Mouse (Mus musculus): ENCODE results near the gene Aatk. TPM values are rescaled to one million over a fixed set of nuclear protein-coding genes. Genes with fewer than 3 reads are reported as not detected.
A peak's percentile ranks its signal among the peaks of the same experiment; 100 is the strongest.

Aatk gene
- polyA plus RNA-seq, 2 experiments from 2014 or later, result not detected

DNA sequence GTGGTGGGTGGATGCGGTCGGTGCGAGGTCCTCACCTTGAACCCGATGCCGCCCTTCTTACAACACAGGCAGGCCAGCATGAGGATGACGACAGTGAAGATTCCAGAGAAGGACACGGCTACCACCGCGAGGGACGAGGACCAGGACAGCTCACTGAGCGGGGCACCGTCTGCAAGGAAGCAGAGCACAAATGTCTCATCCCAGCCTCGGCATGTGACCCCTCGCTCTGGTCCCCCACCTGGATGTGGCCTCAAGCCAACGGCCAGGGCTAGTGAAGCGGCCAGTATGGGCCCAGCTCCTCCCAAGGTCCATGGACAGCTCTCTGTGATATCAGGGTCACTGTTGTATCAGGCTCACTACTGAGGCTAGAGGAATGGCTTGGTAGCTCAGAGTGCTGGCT is 25.6 kb downstream of the Aatk start:
- no peak for ATAC-seq

DNA sequence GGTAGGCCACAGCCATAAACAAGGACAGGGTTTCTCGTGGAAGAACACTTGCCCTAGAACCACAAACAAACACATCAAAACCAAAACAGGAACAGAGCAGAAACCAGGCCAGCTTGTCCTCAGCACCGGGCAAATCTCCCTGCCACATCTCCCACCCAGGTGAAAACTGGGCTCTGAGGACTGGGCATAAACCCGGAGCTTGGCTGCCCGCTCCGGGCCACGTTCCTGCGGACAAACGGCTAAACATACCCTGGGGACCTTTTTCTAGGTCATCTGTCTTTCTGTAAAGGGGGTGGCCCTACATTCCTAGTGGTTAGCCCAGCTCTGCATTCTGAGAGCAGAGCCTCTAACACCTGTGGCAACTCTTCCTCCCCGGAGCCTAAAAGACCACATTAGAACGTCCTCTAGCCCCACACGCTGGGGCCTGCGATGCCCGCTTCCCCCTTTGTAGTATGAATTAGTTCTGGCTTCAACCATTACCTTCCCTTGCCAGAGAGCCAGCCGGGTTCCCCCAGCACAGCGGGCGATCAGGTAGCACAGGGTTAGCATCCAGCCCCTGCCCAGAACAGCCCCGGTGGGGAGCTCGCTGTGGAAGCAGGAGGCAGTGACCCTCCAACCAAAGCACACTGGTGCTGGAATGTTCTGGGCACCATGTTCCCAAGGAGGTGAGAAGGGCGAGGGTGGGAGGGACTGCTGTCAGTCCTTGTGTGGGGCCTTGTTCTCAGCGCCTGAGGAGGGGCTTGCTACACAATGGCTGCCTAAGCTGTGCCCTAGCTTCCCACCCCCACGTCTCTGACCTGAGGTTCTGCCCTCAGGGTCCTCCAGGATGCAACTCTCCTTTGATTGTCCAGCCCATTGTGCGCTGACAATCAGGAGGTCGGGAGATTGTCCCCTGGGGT is 27.2 kb downstream of the Aatk start:
- no peak for ATAC-seq

DNA sequence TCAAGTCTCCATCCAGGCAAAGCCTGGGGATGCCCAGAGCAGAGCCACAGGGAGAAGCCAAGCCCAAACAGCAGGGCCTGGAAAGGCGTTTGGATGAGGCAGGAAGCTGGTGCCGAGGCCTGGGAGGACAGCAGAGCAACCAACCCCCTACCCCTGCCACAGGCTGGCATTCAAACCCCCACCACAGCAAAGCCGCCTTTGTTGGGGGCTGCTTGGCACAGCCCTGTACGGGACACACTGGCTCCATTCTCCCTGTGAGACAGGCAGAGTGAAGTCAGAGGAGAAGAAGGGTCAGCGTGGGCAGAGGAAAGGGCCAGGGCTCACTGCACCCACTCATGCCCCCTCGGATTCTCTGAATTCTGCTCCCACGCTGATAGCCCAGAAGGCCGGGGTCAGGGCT is 30.0 kb downstream of the Aatk start:
- no peak for ATAC-seq

DNA sequence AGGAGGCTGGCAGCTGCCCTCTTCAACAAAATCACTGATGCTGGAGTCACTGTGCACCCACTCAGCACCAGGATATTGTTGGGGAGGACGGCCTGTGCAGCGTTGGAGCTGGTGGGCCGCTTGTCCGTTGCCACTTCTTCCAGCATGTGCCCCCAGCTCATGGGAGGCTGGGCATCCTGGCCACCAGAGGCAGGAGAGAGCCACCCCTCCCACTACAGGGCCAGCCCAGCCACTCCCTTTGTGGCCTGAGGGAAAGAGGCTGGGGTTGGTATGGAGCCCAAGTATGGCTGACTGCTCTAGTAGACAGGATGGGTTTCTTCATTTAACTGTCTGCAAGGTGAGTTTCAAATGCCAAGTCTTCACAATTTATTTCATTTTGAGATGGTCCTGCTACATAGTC is 32.2 kb downstream of the Aatk start:
- no peak for ATAC-seq

DNA sequence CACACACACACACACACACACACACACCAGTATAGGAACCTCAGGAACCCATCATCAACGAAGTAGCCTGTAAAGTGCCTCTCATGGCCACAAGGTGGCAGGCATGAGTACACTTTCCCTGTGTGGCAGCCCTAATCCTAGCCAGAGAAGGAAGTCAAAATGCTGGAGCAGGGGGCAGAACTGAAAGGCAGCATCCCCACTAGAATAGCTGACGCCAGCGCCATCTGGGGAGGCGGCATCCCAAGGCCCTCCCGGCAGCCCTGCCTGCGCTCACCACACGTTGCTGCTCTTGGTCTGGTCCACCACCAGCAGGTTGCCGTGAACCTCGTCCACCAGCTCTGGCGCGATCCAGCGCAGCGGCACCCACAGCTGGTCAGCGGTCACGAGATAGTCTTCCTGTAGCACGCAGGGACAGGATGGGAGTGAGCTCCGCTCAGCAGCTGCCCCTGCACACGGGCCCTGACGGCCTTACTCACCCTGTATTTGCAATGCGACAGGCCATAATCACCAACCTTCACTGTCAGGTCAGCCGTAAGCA is 33.7 kb downstream of the Aatk start:
- peak; percentile 63 for ATAC-seq

DNA sequence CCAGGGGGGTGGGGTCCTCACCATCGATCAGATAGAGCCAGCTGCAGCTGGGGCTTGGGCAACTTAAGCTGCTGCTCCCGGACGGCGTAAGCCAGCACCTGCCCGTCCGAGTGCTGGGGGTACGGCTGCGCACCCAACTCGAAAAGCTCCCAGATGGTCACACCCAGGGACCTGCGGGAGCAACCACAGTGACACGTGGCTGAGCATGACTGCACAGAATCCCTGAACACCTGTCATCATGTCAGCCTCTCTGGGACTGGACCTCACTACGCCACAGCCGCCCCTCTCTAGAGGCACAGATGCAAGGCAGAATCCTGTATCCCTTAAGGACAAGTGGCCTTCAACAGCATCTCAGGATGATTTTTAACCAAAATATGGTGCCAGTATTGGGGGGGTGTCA is 34.3 kb downstream of the Aatk start:
- ATAC-seq, result no peak

DNA sequence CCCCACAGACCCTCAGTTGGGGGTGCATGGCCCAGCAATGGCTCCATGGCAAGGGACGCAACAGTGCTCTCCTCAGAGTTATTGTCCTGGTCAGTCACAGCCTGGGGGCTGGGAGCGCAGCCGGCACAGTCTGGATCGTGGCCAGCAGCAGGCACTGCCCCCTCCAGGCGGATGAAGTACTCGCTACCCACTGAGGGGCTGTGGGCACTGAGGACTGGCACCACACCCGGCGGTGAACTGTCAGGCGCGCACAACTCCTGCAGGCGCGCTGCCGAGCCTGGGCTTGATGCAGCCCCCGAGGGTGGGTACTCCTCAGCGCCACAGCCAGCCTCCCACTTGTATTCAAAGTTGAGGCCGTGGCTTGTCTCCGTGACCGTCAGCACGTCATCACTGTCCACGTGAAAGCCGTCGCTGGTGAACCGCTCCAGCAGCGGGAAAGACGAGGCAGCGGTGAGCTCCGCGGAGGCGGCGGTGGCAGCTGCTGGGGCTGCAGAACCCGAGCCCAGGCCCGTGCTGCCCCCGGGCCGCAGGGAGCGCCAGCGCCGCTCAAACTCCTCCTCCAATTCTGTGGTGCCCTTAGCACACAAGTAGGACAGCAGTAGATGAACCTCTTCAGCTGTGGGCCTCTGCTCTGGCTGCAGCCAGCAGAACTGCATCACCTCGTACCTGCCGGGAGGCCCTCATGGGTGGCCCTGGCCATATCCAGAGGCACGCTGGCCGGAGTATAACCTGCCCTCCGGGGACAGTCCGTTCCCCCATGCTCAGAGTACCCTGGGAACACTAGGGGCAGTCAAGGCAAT is 35.0 kb downstream of the Aatk start:
- no peak for ATAC-seq

DNA sequence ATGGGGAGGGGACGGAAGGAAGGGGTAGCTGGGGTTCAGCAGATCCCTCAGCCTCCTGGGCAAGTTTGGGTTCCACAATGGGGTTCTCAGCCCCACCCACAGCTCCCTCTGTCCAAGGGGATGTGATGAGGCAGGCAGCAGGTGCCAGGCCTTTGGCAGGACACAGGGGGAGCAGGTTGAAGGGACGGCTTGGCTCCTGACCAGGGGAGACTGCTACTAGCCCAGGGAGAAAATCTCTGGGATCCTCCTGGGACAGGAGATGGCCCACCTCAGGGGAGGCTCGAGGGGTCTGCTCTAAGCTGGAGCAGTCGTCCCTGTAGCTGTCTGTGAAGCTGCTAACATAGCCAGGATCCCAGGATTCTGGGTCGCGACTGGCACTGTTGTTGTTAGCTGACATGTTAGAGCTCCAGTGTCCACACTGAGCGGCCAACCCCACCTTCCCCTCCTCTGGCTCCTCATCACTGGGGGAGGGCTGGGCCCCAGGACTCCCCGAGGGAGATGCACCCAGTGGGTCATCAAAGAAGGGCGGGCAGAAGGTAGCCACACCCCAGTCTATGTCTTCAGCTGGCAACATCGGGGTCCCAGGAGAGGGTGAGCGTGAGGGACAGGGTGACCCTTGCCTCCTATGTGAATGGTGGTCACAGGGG is 35.7 kb downstream of the Aatk start:
- ATAC-seq, result no peak

DNA sequence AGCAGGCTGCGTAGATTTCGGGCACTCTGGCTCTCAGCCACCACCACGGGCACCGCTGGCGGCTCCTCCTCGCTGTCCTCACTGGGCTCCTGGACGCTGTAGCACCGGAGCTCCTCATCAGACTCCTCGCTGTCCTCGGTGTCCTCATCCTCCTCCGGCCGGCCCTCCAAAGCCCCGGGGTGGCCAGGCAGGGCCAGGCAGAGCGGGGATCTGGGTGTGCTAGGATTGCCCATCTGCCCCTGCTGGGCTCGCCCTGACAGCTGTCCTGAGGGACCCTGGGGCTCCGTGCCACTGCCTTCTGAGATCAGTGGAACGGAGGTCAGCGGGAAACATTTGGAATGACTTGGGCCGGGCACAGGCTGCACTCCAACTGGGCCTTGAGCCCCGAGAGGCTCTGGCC is 37.0 kb downstream of the Aatk start:
- no peak for ATAC-seq

DNA sequence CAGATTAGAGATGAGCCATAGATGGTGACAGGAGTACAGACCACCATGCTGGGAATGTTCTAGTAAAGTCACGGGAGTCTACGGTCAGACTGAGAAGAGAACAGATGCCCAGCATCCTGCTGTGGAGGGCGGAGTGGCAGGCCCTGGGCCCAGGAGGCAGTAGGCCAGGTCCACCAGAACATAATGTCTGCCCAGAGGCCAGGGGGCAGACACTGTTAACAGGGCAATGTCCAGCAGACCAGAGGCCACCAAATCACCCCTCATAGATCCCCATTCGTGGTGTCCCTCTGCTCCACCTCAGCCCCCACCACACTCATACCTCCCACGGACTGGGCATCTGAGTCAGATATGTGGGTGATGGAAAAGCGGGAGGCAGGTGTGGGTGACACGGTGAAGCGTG is 38.0 kb downstream of the Aatk start:
- ATAC-seq, result no peak

DNA sequence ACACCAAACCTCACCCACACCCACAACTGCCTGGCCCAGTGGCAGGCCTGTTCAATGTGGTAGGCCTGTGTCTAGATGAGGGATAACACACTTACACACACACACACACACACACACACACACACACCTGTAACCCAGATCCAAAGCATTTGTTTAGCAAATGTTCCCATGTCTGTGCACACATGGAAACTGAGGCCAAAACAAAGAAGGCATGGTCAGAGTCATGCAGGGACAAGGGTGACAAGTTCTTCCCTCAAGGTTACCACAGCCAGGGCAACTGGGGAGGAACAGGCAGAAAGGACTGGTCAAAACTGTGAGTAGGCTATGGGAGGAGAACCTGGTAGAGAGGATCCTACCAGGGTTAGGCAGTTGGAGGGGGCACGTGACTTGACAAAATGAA is 38.5 kb downstream of the Aatk start:
- no peak for ATAC-seq

DNA sequence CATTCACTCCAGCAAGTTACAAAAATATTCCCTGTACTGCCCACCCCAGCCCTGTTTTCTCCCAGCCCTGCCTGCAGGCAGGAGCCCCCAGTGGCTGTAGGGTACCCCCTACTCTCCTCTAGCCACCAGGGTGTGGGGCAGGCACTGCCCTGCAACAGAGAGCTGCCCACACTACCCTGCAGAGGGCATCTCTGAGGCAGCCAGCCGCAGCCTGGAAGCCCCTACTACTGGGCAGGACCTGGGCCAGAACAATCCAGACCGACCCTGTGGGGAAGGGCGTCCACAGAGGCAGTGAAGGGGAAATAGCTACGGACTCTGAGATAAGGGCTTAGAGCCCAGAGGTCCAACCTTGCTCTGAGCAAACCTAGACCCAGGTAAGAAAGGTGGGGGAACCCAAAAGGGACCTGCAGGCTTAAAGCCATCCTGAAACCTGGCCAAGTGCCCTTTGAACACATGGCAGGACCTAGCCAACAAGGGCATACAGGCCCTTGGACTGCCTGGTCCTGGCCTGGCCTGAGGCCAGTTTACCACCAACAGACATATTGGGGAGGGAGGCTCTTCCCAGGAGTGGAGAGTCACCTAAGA is 39.4 kb downstream of the Aatk start:
- no peak for ATAC-seq

DNA sequence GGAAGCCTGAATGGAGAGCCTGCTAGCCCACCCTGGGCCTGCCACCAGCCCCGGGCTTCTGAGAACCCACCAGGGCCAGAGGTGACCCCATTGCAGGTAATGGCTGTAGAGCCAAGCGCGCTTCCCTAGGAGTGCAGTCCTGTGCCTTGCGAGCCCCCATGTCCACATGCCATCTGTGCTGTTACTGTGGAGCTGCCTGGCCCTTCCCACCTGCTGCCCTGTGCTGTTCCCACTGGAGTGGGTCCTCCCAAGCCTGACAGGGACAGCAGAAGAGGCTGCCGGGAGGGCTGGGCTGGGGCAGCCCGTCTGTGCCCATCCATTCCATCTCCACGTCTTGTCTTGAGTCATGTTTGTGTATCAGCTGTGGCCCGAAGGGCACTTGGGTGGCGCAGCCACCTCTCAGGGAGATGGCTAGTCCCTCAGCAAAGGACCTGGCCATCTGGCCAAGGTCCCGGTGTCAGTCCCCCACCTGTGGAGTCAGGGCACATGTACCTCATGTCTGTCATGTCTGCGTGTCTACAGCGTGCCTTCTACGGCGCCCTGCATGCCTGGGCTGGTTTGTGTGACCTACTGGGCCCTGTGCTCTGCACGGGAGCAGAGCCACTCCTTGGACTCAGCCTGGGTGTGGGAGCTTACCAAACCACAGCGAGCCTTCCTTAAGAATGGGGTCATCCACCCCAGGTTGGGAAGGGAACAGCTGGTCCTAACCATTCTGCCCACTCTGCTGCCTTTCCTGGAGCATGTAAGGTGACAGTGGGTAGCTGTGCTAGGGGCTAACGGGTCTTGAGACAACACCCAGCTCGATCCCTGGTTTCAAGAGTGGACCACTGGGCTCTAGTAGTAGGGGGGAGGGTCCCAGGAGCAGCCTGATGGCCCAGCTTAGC is 41.3 kb downstream of the Aatk start:
- no peak for ATAC-seq

DNA sequence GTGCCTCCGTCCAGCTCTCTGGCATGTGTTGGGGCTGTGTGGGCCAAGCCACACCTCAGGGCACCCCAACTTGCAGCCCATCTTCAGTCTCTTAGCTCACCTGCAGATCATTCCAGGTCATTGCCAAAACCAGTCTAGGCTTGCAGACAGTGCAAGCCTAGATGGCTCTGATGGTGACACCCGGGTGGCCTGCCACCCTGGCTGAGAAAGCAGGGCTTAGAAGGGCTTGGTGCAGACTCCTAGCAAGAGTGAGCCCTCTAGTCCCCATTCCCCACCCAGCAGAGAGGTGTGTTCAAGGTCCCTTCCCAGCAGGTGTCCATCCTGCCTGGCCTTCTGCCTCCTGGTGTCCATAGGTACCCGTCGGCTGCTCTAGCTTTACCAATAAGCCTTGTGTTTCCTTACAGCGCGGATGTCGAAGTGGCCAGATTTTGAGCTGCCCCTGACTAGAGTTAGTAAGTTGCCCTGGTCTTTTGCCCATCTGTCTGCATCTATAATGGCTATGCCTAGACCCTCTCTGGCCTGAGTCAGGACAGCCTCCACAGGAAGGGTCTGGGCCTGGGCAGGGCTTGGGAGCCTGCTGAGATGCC is 44.2 kb downstream of the Aatk start:
- ATAC-seq, result no peak

DNA sequence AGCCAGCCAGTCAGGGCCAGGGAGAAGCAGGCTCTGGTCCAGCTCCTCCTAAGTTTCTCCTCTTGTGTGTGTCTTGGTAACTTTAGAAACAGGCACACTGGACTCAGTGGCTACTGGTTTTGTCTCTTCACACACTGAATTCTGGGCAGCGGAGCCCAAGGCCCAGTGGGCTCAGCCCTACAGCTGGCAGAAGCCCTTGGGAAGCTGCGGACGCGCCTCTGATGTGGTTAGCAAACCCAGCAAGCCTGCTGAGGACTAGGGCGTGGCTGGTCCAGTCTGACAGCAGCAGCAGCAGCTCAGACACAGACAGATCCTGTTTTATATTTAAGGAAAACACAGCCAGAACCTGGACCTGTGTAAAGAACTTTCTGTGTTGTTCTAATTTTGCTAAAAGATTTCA is 44.9 kb downstream of the Aatk start:
- ATAC-seq, result no peak

DNA sequence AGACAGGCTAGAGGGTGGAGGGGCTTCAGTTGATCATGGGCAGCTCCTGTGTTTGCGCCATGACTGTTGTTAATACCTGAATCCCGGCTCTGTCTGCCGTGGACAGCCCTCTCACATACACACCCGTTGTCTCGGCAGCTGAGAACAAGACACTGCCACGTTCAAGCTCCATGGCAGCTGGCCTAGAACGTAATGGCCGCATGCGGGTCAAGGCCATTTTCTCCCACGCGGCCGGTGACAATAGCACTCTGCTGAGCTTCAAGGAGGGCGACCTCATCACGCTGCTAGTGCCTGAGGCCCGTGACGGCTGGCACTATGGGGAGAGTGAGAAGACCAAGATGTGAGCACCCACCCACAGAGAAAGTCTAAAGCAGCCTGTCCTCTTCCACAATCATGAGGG is 49.6 kb downstream of the Aatk start:
- no peak for ATAC-seq

DNA sequence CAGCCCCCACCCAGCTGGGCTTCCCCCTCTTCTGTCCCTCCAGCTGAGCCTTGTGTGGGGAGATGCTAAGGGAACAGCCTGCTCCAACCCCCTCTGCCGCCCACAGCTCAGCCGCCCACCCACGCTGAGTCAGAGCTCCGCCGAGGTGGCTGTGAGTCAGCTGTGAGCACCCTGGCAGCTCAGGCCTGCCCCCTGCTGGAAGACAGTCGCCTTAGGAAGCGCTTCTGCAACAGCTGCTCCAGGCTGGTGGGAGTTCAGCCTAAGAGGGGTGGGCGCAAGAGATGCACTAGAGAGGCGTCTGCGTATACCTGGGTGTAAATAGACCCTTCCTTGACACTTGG is 55.7 kb downstream of the Aatk start:
- ATAC-seq, result no peak

DNA sequence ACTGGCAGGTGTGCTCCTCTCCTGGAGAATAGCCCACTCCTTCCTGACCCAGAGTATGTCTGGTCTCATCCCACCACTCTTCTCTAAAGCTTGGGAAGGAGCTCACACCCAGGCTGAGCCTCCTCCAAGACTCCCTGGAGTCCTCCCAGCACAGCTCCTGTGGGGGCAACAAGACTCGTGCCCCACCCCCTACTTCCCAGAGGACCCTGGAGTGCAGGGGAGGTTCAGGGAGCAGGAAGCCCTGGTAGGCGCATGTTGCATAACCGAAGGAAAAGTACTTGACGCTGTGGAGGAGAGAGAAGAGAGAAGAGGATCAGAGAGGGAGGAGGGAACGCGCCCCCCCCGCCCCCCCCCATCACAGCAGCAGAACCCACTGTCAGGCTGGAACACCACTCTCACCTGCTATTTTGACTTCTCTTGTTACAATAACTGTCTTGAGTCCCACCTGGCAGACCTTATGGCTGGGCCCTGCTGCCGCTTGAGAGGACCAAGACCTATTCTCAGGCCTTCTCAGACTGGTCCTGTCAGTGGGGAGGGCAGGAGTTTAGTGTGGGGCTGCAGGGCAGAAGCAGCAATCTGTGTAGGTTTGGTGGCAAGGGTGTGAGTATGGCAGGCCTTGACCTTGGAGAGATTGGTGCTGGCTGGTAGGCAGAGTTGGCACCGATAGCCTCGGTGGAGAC is 56.2 kb downstream of the Aatk start:
- ATAC-seq, result no peak

DNA sequence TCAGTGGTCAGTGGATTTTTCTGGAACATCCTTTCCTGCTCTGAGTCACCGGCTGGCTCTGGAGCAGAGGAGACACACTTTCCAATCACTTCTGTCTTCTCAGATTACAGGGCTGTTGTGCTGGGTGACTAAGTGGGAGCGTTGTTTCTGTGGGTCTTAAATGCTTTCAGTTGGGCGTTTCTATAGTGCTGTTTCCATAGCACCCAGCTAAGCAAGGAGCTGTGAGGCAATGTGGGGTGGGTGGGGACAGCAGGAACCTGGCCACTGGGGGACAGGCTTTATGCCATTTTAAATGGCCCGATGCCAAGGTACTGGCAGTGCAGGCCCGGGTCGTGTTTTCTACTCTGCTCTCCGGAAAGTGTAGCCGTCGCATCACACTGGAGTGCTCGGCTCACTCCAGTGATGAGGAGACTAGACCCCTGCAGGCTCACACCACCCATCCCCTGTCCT is 57.8 kb downstream of the Aatk start:
- no peak for ATAC-seq

DNA sequence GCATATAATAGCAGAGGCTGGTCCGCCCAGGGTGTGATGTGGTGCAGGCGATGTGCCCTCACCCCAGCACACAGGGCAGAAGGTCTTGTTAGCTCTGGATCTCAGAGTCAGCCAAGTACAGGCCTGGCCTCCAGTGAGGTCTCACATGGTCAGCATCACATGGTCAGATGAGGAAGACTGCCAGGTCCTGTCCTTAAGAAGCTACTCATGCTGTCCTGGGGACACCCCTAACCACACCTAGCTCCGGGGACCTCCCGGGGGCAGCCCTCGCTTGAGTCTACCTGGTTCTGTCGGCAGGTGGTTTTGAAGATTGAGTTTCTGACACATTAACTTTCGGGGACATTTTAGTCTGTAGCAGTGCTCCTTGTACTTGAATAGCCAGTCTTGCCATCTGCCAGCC is 58.6 kb downstream of the Aatk start:
- ATAC-seq, result no peak

DNA sequence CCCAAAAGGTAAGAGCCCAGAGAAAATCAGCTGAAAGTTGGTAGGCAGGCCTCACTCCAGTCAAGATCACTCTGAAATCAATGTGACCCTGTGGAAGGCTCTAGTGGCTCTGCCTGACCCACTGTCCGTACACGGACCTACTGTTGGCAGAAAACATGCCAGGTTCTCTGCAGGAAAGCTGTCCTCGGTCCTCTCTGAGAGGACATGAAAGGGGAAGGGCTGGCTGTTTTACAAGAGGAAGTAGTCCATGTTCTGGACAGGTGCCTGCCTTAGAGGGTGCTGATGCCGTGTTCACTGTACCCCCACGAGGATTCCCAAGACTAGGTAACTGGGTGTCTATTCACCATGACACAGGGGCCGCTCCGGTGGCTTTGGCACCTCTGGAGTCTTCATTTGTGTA is 59.1 kb downstream of the Aatk start:
- ATAC-seq, result no peak

Data from activated CD4-positive, CD25-positive, alpha-beta regulatory T cell, adult 4 months (primary cell).